Mouse (Mus musculus) right cerebral cortex, postnatal 14 days (tissue): Measurements from ENCODE around the gene Rap1b.

ENCODE experiments used
- DNase-seq: peaks from one replicate; pipeline ENCODE4 v3.0.0; 2022

Gene Rap1b

DNA sequence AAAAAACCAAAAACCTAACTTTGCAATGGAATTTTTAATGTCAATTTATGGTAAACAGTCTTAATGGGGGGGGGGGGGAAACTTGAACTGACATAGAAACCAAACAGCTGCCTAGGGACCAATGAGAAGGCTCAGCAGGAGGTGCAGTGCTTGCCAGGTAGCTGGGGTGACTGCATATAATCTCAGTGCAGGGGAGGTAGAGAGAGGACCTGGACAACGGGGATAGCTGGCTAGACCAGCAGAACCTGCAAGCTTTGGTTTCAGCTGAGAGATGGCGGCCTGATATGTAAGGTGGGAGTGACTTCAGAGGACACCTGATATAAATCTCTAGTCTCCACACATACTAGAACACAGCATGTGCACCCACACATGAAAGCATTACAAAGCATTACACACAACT, 33.3 kb downstream of the Rap1b start:
- DNase-seq: no peak

DNA sequence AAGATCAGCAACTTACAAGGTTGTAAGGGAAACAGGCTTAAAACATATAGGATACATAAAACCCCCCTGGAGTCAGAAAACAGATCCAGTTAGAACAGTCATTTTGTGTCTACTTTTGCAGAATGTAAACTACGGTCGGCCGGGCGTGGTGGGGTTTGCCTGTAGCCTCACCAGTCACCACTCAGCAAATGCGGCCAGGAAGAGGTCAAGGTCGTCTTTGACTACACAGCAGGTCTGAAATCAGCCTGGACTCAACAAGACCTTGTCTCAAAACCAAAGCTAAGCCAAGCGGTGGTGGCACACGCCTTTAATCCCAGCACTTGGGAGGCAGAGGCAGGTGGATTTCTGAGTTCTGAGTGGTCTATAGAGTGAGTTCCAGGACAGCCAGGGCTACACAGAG, 34.3 kb downstream of the Rap1b start:
- DNase-seq: no peak

DNA sequence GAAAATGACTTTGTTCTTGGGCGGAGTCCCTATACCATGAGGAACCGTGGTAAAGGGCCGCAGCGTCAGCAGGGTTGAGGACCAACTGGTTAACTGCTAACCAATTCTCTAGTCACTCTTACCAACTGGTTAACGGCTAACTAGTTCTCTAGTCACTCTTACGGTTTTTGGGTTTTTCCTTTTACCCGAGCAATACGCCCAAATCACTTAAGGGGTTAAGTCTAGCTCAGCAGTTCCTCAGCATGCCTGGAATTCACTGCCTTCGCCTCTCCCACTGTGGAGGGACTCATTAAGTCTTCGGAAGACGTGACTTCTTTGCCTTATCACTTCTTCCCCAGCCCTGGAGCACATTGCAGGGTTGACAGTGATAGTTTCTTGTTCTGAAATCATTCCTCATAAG, 35.3 kb downstream of the Rap1b start:
- DNase-seq: no peak

DNA sequence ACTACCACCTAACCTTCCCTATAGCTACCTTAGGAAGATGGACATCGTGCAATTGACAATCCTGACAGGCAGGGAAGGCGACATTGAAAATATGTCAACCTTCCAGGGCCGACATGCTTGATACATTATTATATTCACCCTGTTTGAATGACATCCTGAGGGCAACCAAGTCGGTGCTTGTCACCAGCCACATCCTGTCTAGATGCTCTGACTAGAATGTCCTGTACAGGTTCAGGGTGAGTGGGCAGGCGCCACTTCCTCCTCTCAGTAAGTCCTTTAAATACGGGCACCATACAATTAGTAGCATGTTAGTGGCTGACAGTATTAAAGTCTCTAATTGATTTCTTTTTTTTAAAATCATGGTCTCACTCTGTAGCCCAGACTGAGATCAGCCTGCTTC, 37.8 kb downstream of the Rap1b start:
- DNase-seq: no peak

DNA sequence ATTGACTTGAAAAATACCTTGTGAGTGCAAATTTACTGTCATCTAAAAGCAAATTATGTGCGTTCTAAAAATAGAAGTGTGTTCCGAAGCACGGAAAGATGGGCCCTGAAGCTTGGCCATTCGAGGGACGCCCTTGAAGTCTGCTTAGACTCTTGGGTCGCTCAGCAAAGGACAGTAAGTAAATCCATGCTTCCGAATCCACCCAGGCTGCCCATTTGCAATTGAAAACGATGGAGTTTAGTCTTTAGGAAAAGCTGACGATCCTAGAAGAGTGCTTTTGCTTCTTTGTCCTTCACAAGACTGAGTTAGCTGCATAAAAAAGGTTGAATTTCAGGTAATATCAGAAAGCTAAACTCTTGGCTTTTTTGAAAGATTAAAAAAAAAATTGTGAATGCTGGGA, 39.9 kb downstream of the Rap1b start:
- no peak for DNase-seq

DNA sequence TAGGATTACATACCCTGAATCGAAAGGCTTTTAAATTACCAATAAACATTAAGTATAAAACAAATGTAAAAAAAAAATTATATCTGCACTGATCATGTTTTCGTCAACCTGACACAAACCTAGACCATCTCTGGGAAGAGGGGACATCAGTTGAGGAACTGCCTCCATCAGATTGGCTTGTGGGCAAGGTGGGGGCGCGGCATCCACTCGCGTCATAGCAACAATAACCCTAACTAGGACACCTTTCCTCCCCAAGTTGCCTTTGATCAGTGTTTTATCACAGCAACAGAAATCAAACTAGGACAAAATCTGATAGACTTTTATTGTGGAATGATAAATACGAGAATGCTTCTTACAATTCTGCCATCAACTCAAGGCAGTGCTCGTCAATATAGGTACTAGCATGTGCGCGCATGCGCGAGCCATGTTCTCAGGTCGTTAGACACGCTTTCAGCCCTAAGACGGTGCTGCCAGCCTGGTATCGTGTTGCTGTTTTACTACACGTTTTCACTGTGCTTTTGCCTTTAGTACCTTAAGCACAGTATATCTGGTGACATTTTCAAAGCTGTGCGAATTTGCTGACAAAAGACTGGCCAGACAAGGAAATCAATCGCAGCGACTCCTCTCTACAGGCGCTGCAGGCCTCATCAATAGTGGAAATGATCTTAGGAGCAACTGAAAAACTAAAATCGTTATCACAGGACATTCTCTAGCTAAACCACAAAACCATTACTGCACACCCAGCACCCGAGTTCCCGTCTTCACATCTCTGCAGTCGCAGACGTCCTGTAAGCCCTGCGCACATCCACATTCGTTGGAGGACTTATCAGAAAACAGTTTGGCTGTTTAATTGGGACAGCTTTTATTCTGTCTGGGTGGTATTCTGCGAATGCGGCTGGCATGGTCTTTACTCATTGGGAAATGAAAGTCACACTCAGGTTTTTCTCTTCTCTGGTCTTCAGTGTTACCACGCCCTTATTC, 41.7 kb downstream of the Rap1b start:
- DNase-seq: no peak

DNA sequence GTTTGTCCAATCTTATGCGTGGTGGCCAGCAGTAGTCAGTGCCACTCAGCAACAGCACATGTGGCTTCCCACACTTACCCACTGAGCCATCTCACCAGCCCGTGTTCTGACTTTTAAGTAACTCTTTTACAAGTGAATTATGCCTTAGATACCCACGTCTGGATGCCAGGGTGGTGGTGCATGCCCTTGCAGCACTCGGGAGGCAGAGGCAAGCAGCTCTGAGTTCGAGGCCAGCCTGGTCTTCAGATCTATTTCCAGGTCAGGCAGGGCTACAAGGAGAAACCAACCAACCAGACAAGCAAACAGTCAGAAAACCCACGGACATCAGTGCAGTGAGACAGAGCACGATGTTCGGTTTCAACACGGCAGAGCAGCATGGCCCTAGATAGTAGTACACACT, 43.9 kb downstream of the Rap1b start:
- DNase-seq: no peak

DNA sequence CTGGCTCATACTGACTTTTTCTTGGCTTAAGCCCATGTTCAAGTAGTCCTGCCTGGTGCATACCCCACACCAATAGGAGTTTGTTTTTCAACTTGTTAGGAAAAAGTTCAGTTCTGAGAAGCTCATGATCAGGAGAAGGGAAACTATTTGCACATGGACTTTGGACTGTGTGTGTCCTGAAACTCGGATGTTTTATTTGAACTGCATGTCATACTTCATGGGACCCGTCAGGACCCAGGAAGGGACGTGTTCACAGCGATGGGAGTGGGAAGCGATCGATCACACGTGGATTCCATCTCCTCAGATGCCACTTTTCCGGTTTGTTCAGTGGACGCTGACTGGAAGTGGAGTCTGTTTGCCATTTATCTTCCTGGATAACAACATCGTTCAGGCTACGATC, 46.0 kb downstream of the Rap1b start:
- no peak for DNase-seq

DNA sequence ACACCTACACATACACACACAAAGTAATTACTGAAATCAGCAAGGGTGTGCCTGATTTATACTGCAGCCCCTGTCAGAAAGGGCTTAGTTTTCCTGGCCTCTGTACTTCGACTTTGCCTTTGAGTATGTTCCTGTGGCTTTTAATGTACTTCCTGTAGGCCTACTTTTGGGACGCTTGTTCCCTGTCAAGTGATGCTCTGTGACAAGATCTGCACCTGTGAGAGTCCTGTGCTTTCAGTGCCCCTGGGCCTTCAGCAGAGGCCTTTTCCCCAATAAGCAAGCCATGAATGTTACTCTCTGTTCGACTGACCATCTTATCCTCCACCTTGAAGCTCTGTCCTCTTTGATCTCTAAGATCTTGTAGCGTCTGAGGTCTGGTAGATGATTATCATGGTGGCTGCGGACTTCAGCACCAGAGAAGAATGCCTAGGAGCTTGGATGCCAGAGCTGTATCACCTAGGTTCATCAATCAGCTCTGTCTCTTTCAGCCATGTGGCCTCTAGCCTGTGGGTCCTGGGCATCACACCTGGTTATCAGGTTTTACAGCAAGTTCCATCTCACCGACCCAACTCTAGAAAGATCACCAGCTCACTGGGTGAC, 47.3 kb downstream of the Rap1b start:
- no peak for DNase-seq

DNA sequence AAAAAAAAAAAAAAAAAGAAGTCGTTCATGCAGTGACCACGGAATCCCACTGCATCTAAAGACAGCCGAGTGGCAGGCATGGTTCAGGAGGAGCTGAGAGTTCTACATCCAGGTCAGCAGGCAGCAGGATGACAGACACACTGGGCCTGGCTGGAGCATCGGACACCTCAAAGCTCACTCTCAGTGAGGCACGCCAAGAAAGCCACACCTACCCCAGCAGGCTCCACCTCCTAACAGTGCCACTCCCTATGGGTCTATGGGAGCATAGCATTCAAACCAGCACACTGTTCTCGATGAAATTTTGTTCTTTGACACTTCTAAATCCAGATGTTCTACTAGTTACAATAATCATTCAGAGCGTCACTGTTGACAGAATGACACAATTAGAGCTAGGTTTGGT, 48.2 kb downstream of the Rap1b start:
- DNase-seq: no peak

DNA sequence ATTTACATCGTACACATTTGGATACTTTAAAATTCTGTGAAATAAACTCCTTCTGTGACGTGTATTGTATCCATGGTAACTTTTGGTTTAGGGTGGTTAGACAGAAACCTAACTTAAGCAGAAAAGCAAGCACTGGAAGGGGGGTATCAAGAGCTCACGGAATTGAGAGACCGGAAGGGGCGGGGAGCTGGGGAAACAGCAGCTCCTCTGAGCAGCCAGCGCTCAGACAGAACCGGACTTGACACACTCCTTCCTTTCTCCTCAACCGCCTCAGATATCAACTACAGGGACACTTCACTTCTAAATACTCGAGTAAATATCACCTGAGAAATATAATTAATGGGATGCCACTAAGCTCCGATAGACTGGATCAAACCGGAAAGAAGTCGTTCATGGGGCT, 48.7 kb downstream of the Rap1b start:
- no peak for DNase-seq

DNA sequence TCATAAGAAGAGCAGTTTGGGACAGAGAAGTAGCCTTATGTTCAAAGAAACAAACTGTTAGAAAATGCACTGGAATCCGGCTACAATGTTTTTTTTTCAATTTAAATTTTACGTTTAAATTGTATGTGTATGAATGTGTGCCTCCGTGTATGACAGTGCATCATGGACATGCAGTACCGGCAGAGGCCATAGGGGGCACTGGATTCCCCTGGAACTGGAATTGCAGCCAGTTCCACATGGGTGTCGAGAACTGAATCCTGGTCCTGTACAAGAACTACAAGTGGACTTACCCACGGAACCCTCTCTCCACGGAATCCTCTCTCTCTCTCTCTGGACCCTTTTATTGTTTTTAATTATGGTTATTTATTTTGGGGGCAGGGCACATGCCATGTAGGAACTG, 49.7 kb downstream of the Rap1b start:
- no peak for DNase-seq

DNA sequence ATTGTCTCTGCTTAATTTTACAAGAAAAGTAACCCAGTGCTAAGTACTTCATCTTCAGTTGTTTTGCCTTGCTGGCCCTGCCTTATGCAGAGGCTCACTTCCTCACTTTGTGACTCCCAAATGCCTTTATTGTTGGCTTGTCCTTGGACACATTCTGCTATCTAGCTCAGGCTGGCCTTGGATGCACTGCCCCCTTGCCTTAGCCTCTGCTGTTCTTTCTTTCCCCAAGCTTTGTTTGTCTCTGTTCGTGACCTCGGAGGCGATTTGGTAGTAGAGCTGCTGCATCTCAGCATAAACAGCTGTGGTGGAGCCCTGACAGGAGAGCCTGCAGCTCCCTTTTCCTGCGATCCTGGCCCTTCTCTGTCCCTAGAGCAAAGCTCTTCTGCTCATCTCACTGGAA, 50.6 kb downstream of the Rap1b start:
- DNase-seq: no peak

DNA sequence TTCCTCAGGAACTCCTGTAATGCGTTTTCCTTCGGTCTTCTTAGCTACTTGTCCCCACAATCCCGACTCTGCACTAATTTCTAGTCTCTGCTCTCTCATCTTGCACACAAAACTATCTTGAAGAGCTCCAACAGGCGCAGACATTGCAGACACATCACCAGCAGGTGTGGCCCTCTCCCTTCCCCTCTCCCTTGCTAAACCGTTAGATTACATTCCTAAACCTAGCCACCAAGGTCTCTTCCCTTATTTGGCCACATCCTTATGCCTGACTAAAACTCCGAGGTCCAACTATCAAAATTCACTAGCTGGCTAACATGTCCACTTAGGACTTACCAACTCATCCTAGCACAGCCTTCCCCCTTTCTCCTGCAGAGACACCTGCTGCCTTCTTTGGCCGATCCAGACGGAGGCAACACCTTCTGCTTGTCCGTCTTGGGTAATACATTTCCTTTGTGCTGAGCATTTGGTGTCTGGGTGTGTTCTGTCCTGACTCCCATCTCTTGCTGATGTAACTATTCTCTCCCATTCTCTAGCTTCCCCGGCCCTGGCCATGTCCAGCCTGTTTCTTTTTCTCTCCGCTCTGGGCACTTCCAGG, 52.3 kb downstream of the Rap1b start:
- no peak for DNase-seq

DNA sequence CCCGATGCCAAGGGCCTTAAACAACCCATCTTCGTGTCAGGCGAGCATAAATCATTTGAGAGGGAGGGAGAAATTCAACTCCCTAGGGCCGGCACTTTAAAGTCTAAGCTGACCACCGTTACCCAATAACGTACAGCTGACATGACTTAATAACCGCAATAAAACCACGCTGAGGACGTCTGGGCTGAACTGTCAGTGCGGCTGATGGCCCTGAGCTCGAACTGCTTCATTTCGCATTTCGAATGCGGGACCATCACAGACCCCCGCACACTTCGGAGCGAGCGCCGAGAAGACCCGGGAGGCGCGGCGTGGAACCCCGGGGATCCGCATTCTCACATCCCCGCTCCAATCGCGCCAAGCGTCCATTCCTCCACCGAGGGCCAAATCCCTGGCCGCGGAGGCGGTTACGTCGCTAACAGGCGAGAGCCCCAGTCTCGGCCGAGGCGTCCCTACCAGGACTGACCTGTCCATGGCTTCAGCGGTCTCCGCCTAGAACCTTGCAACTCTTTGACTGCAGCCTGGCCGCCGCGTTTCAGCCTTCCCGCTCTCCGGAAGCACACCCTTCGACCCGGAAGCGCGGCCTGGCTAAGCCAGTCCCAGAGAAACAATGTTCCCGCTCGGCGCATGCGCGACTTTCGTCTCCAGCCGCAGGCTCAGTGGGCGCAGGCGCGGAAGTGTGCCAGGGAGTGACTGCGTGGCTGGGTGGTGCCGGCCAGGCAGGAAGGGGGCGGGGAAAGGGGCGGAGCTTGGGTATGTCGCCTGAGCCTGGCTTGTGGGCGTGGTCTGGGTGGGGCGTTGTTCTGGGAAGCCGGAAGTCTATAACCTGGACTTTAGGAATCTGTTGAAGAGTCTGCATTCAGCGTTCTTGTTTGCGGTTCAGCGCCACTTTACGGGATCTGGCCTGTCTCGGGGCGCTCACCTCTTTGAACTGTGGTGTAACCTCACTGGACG, 53.4 kb downstream of the Rap1b start, which contains the start of gene Nup107:
Gene Nup107, minus strand, starts transcription at position 565 of the 951 bp plus-strand sequence.
- peak; percentile 100 for DNase-seq

DNA sequence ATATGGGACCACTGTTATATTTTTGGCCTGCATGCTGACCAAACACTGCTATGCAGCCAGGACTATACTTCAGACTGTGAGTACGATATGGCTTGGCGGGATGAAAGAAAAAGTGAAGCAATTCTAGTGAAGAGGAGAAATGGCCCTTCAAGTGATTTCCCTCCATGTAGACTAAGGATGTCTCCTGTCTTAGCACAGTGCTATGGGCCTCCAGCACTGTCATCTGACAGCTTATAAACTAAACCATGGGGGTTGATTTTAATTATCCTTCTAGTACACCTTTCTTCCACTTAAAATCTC, 54.7 kb downstream of the Rap1b start:
- no peak for DNase-seq

DNA sequence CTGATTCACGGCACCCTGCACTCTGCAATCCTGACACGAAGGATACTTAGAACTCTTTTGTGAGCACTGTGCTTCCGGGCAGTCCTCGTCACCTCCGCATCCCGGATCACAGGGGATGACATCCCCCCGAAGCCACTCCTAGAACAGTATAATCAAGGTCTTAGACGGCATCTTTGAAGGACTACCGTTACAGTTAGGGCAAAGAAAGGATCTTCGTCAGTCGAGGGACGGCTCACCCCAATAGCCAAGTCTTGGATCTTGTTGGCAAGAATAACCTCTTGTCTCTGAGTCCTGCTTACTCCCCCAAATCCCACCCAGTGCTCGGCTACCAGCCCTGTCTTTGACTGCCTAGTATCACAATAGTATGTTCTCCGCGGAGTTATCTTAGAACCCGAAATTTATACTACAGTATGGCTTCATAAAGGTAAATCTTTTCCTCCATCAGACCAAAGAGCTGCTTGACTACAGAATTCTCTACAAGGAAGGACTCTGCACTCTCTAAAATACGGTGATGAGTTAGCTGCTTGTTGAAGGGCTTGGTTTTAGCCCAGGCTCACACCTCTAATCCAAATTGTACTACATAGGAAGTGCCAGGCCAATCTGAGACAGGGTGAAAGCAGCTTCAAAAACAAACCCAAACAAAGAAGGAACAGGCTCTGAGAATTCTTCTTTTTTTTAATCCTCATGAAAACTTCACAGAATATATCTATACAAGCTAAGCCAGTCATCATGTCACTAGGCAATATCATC, 55.2 kb downstream of the Rap1b start:
- DNase-seq: no peak

DNA sequence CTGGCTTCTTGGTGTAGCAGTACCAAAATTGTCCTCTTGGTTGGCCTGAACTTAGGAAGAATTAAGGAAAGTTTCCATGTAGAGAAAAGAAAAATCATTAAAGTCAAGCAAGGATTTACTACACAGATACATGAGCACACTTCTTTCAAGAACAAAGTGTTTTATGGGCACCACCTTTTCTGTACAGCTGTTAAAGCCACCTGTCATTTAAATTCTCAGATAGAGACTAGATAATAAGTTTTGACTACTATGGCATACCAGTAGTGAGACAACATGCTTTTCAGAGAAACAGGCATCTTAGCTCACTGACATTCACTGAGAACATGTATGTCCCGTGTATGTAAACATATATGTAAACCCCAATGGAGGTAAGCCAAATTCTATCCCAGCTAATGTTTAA, 55.8 kb downstream of the Rap1b start:
- DNase-seq: no peak

DNA sequence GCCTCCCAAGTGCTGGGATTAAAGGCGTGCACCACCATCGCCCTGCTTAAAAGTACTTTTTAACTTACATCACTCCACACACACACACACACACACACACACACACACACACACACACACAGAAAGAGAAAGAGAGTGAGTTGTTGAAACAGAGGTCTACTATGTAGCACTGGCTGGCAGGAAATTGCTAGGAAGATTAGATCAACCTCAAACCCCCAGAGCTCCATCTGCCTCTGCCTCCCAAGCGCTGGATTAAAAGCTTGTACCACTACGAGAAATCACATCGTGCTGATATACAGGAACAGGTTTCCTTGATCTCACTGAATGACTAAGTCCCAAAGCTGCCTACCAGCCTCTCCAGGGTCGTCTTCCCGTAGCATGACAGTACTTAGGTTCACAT, 61.2 kb downstream of the Rap1b start:
- no peak for DNase-seq

DNA sequence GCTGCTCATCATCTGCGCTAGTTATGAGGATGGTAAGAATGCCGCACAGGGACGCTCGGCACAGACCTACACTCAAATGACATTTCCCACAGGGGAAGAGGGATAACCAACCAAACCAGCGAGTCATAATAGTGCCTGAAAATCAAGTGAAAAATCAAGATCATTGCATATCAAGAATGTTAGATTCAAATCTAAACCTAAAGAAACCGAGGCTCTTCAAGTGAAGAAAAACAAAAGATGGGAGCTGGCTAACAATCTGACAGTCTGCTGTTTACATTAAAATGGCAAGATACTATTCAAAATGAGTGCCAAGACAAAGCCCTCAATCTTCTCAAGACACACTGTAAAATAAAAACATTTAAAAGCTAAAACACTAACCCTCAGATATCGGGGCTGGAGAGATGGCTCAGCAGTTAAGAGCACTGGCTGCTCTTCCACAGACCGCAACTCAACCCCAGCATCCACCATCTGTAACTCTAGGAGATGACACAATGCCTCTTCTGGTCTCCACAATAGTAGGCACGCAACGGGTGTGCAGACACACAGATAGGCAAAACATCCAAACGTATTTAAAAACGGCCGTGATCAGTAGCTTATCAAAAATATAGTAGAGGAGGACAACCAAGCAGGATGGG, 61.9 kb downstream of the Rap1b start:
- no peak for DNase-seq

DNA sequence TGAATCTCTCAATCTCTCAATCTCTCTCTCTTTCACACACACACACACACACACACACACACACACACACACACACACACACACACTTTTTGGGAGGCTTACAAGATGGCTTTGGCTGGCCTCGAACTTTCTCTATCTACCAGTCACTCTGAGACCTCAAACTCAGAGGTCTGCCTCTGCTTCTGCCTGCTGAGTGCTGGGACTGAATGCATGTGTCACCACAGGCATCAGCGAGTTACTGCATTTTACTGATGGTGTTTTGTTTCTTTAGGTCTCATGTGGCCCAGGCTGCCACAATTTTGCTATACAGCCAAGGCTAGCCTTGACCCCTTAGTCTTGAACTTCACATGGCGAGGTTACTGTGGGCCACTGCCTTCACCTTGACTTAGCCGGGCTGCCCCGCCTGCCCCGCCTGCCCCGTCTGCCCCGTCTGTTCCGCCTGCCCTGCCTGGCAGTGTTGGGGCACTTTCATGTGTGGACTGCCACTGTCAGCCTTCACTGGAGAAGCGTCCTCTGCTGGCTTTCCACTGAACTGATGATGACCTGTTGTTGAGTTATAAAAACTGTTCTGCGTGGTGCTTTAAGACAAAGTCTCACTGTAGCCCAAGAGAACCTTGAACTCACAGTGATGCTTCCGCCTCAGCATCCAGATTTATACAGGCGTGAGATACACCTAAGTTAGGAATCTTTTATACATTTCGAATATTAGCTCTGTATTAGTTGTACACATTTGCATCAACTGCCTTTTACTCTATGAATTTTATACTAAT, 63.2 kb downstream of the Rap1b start:
- no peak for DNase-seq
